Mouse (Mus musculus) lung, postnatal 0 days (tissue): ENCODE measurements at regions not wholly inside any gene's neighbourhood (a gene's known extent, or its start where the extent isn't known, plus 50 kb on each side); places are given as distances from the start of the nearest gene placed in this dataset.
A peak's percentile ranks its signal among the peaks of the same experiment; 100 is the strongest.

ENCODE experiments used
- ATAC-seq: fragments of 200-750 bp; cut with Nextera tagmentation; 2 replicates; pipeline ENCODE4 v1.8.0; 2017; ENCODE audit warnings: moderate library complexity
- DNase-seq: peaks from one replicate; pipeline ENCODE4 v3.0.0-alpha.2; 2016; ENCODE audit warnings: low spot score
- H3K27ac ChIP-seq: fragments of 300-500 bp; sonication (generic); 2 replicates; pipeline ENCODE4 v1.5.1; 2014; ENCODE audit warnings: antibody characterized with exemption, mild to moderate bottlenecking, low read length, mixed read lengths
- H3K27me3 ChIP-seq: fragments of 300-500 bp; sonication (generic); replicated peaks from 2 replicates; pipeline ENCODE4 v1.6.1; 2014; ENCODE audit warnings: low read length, mixed read lengths; ENCODE audit not compliant: insufficient read depth
- H3K36me3 ChIP-seq: fragments of 300-500 bp; sonication (generic); 2 replicates; pipeline ENCODE4 v1.6.1; 2014; ENCODE audit warnings: low read length, mixed read lengths; ENCODE audit not compliant: insufficient read depth
- H3K4me1 ChIP-seq: fragments of 300-500 bp; sonication (generic); 2 replicates; pipeline ENCODE4 v1.6.1; 2014; ENCODE audit warnings: antibody characterized with exemption, low read depth, low read length, mixed read lengths; ENCODE audit not compliant: insufficient read depth
- H3K4me2 ChIP-seq: fragments of 300-500 bp; sonication (generic); replicated peaks from 2 replicates; pipeline ENCODE4 v1.6.1; 2014; ENCODE audit warnings: low read depth, mild to moderate bottlenecking, low read length, moderate library complexity, mixed read lengths
- H3K4me3 ChIP-seq: fragments of 300-500 bp; sonication (generic); 2 replicates; pipeline ENCODE4 v1.5.1; 2014; ENCODE audit warnings: low read depth, low read length
- H3K9ac ChIP-seq: fragments of 300-500 bp; sonication (generic); replicated peaks from 2 replicates; pipeline ENCODE4 v1.6.1; 2014; ENCODE audit warnings: low read depth, mild to moderate bottlenecking
- H3K9me3 ChIP-seq: fragments of 300-500 bp; sonication (generic); 2 replicates; pipeline ENCODE4 v1.6.1; 2016; ENCODE audit warnings: low read length, mixed read lengths
- CTCF ChIP-seq: IDR thresholded peaks from 2 replicates; pipeline ENCODE4 v1.5.1; 2016; ENCODE audit warnings: antibody characterized with exemption, mild to moderate bottlenecking
- EP300 ChIP-seq: IDR thresholded peaks from 2 replicates; pipeline ENCODE4 v1.6.1; 2016; ENCODE audit warnings: antibody characterized with exemption, mild to moderate bottlenecking, control low read depth
- WGBS: fragments of 180-500 bp; shearing (Covaris S2); extraction: QIAGEN DNeasy Blood & Tissue Kit; methylation state at CpG from one replicate; pipeline ENCODE4 v1.1.7; 2014; 5-methylcytosine and 5-hydroxymethylcytosine counted together

DNA sequence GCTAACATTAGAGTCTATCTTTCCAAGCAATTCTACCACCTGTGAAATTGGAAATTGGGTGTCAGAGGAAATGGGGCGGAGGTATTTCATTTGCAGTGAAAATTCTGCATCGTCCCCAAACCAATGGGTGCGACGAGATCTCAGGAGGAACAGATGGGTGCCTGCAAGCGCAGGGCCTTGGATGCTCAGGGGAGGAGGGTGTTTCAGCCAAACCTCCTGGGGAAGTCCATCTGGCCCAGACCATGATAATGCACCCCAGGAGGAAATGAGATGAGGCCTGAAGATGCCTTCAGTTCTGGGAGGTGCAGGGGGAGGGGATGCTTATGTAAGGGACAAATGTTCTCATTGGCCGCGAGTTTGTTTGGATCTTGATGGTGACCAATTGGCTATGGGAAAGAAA, 205.9 kb upstream of the Dynlrb2 start:
- H3K9ac ChIP-seq: no peak overlapping the region
- H3K4me2 ChIP-seq: no peak overlapping the region
- H3K4me3 ChIP-seq: no peak overlapping the region
- no peak overlapping the region for H3K27ac ChIP-seq
- DNase-seq: no peak
- no peaks in the 10 kb centered on the region for H3K4me1 ChIP-seq
- H3K36me3 ChIP-seq: no peaks in the 10 kb centered on the region
- no peaks in the 10 kb centered on the region for H3K9me3 ChIP-seq
- WGBS: 92% methylated on average over 7 of the region's 7 CpGs
- no peak for ATAC-seq
- H3K27me3 ChIP-seq: no peaks in the 10 kb centered on the region
- TF ChIP-seq EP300 (no peak), CTCF (no peak)

DNA sequence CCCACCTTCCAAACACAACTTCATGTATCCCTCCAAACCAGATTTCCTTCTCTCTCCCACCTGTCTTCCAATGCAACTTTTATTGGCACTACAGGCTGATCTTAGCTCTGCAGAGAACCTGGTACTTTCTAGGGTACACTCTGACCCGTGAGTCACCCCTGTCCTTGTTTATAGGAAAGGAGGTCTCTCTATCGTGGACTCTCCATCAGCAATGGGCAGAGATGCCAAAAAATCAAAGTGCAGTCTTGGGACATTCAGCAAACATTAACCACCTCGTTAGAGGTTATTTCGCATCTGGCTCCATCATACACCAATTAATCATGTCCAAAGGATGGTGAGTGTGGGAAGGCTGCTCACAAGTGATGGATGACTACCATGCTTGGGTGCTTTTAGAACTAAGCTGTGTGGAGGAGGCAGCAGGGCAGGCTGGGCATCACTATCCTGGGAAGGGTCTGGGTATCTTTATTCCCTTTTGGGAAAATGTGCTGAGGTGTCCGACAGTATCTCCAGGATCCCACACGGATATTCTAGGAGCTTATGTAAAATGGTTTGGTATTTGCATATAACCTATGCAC, 214.0 kb upstream of the Dynlrb2 start:
- H3K36me3 ChIP-seq: no peaks in the 10 kb centered on the region
- no peak overlapping the region for H3K9ac ChIP-seq
- H3K4me3 ChIP-seq: no peak overlapping the region
- no peak overlapping the region for H3K4me2 ChIP-seq
- no peaks in the 10 kb centered on the region for H3K27me3 ChIP-seq
- no peak for ATAC-seq
- no peak overlapping the region for H3K27ac ChIP-seq
- 62% methylated on average over 6 of the region's 6 CpGs for WGBS
- no peaks in the 10 kb centered on the region for H3K9me3 ChIP-seq
- no peak for TF ChIP-seq CTCF
- no peak for TF ChIP-seq EP300
- no peaks in the 10 kb centered on the region; the same call in 1 of the 2 replicates for H3K4me1 ChIP-seq
- DNase-seq: no peak

DNA sequence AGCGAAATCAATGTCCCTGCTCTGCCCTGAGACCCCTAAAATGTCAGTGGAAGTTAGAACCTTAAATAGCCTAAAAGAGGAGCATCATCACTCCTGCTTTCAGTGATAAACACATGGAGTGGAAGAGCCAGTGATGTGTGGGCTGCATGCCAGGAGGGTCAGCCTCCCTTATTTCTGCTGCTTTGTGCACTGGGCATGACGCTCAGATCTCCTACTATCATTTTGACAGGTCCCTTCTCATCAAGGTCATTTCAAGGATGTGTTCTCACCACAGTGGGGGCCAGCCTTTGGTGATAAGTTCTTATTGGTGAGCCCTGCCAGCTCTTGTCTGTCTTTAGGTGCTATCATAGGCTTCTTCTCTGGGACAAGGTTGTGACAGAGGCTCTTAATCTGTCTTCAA, 215.5 kb upstream of the Dynlrb2 start:
- H3K4me2 ChIP-seq: no peak overlapping the region
- DNase-seq (no peak), ATAC-seq (no peak)
- no peak overlapping the region for H3K4me3 ChIP-seq
- TF ChIP-seq CTCF: no peak
- no peak for TF ChIP-seq EP300
- no peaks in the 10 kb centered on the region for H3K9me3 ChIP-seq
- H3K4me1 ChIP-seq: no peaks in the 10 kb centered on the region; the same call in 1 of the 2 replicates
- no peak overlapping the region for H3K27ac ChIP-seq
- no peaks in the 10 kb centered on the region for H3K27me3 ChIP-seq
- H3K9ac ChIP-seq: no peak overlapping the region
- 75% methylated on average over 2 of the region's 2 CpGs for WGBS
- no peaks in the 10 kb centered on the region for H3K36me3 ChIP-seq

DNA sequence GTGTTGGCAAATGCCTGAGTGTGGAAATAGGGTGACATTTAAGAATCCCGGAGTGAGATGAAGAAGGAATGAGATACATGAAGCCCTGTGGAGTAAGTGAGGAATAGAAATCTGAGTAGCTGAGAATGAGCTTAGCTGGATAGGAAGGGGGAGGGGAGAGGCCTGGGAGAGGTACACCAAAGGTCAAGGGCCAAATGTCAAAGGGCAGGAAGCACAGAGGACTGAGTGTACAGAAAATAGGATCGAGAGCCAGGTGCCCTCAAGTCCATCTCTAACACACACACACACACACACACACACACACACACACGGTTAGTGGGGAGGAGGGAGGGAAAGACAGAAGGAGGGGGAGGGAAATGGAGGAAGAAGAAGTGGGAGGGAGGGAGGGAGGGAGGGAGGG, 220.8 kb upstream of the Dynlrb2 start:
- TF ChIP-seq EP300: no peak
- H3K36me3 ChIP-seq: no peaks in the 10 kb centered on the region
- no peak overlapping the region for H3K9ac ChIP-seq
- peak; percentile 34 for DNase-seq
- no peak for ATAC-seq
- no peaks in the 10 kb centered on the region for H3K4me1 ChIP-seq
- H3K4me2 ChIP-seq: no peak overlapping the region
- WGBS: 36% methylated on average over 1 of the region's 3 CpGs
- H3K9me3 ChIP-seq: no peaks in the 10 kb centered on the region
- H3K27me3 ChIP-seq: no peaks in the 10 kb centered on the region
- H3K4me3 ChIP-seq: no peak overlapping the region
- H3K27ac ChIP-seq: no peak overlapping the region

DNA sequence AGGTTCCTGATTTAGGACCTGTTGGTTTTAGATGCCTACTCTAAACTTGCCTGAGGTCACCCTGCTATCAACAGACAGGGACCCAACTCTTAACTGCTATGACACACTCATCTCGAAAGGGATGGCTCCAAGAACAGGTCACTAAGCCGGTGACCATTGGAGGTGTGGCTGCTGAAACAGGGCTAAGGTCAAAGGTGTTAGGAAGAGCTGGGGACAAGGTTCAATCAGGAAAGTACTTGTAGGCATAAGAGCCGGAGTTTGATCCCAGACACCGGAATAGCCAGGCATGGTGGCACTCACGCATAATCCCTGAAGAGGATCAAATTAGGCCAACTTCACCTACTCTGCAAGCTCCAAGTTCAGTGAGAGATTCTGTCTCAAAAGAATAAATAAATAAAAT, 222.4 kb upstream of the Dynlrb2 start:
- ATAC-seq (no peak), DNase-seq (no peak)
- no peaks in the 10 kb centered on the region for H3K4me1 ChIP-seq
- TF ChIP-seq EP300: no peak
- TF ChIP-seq CTCF: no peak
- H3K27me3 ChIP-seq: no peaks in the 10 kb centered on the region
- H3K4me2 ChIP-seq: no peak overlapping the region
- H3K27ac ChIP-seq: no peak overlapping the region
- no peaks in the 10 kb centered on the region for H3K36me3 ChIP-seq
- no peak overlapping the region for H3K4me3 ChIP-seq
- no peaks in the 10 kb centered on the region for H3K9me3 ChIP-seq
- H3K9ac ChIP-seq: no peak overlapping the region
- WGBS: 90% methylated on average over 5 of the region's 5 CpGs

DNA sequence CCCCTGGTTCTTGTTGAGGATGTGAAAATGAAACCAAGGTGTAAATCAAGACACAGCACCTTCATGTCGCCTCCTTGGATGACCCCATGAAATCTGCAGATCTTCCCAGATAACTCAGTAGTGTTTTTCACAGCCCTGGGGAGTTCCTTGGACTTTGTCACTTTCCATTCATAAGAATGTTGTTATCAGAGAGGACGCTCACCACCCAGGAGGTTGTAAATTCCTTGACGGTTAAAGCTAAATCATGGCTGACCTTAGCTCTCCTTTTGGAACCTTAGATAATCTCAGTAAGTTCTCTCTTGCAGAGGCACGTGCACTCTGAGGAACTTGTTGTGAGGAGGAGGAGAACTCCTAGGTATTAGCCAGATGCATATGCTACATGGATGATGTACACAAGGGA, 229.8 kb upstream of the Dynlrb2 start:
- no peak for ATAC-seq
- 64% methylated on average over 4 of the region's 4 CpGs for WGBS
- no peak overlapping the region for H3K9ac ChIP-seq
- H3K4me3 ChIP-seq: no peak overlapping the region
- H3K27me3 ChIP-seq: no peaks in the 10 kb centered on the region
- no peak overlapping the region for H3K4me2 ChIP-seq
- H3K9me3 ChIP-seq: no peaks in the 10 kb centered on the region
- TF ChIP-seq CTCF (no peak), EP300 (no peak)
- DNase-seq: no peak
- no peaks in the 10 kb centered on the region for H3K36me3 ChIP-seq
- H3K4me1 ChIP-seq: no peaks in the 10 kb centered on the region
- H3K27ac ChIP-seq: no peak overlapping the region

DNA sequence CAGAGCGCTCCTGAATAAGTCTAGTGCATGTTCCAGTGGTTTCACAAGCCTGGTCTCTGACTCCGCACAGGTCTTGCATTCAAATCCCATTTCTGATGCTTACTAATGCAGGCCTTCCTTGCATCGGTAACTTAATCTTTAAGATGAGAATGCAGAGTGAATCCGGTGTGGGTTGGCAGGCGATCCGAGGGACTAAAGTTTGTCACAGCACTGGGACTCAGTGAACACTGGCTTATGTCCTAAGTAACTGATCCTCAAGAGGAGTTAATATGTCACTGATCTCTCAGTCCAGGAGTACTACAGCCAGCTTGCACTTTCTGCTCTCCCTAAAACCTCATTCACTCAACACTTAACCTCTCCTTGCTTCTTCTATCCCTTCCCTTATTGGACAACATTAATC, 233.5 kb upstream of the Dynlrb2 start:
- TF ChIP-seq EP300: no peak
- no peak for TF ChIP-seq CTCF
- H3K9ac ChIP-seq: no peak overlapping the region
- H3K4me1 ChIP-seq: no peaks in the 10 kb centered on the region
- WGBS: 75% methylated on average over 6 of the region's 6 CpGs
- H3K27ac ChIP-seq: no peak overlapping the region
- ATAC-seq: no peak; the same call in 1 of the 2 replicates
- no peaks in the 10 kb centered on the region for H3K36me3 ChIP-seq
- H3K4me2 ChIP-seq: no peak overlapping the region
- no peaks in the 10 kb centered on the region for H3K27me3 ChIP-seq
- no peak for DNase-seq
- no peak overlapping the region for H3K4me3 ChIP-seq
- H3K9me3 ChIP-seq: no peaks in the 10 kb centered on the region
